Mouse (Mus musculus): Measurements from ENCODE around the gene Map3k11. TPM values are rescaled to one million over a fixed set of nuclear protein-coding genes. Genes with fewer than 3 reads are reported as not detected.
A peak's percentile ranks its signal among the peaks of the same experiment; 100 is the strongest.

Gene Map3k11
- total and polyA plus RNA-seq, 3 experiments: 22.5 to 38.3 TPM; not detected in 1

DNA sequence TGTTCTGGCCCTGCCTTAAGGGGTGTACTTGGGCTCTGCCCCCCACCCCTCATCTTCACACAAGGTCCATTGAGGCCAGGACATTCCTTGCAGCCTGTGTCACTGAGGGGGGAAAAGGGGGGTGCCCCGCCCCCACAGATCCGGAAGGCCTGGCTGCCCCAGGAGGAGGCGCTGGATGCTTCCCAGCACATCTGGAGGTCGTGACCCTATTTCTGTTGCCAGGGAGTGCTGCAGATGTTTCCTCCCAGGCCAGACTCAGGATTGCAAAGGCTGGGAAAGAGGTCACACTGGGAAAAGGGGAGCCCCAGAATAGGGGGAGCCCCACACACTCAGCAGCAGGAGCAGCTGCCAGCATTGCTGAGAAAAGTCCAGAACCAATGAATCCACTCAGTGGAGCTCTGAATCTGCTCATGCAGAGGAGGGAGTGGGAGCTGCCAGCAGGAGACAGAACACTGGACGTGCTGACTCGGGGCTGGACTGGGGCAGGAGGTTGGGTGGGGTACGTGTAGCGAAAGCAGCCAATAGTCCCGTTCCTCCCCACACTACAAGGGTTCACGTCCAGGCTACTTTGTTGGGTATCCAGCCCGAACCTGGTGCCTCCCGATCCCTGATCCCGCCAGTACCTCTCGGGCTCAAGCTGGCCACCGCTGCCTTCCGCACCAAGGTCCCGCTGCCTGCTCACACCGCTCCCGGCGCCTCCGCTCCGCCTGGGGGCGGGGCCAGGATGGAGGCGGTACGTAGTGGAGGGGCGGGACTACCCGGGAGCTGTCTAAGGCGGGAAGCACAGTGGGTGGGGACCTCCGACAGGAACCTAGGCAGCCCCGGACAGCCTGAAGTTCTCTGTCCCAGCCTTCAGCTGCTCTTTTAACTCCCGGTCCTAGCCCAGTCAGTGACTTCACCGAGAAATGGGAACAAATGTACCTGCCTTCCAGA is 25.3 kb upstream of the Map3k11 start, which contains the start of gene Sipa1 (continued):
- no peak for TF ChIP-seq ELF1 (IDR thresholded peaks at IDR 0.05; ENCODE audit: low read depth, low read length)
- TF ChIP-seq ZNF384 (IDR thresholded peaks at IDR 0.05; ENCODE audit: low read depth, low read length): no peak
- 0 out of 2 replicates have a peak, but pooled peaks have one; percentile 27 for TF ChIP-seq MXI1 (IDR thresholded peaks at IDR 0.05; ENCODE audit: low read depth, low read length)
- TF ChIP-seq RAD21 (IDR thresholded peaks at IDR 0.05; ENCODE audit: low read depth, low read length): no peak

DNA sequence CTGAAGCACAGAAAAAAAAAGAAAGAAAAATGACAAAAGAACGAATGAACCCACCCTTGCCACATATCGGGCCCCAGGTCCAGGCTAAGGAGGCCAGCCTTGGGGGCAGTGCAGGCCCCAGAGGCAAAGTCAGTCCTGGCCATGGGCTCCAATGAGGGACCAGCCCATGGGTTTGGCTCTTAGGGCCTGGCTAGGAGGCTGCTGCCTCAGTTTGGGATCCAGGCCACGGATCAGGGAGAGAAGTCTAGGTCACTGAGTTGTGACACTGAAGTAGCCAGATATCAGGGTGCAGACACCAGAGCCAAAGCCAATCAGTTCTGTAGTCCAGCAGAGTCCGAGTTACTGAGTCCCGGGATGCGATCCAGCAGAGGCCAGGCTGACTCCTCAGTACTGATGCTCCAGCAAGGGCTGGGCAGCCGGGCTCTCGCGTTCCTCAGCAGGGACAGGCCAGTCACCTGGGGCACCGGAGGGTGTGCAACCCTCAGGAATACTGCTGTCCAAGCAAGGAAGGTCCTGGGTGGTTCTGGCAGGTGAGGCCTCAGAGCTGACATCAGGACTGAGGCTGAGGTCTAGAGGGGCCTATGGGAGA is 23.8 kb upstream of the Map3k11 start:
- Histone ChIP-seq H3K4me3 (ENCODE audit: control insufficient read depth in 1 of 2, insufficient read depth in 1 of 2, low read depth in 2 of 2, low read length in 2 of 2) (no peak overlapping the region), H3K9ac (ENCODE audit: control insufficient read depth, low read depth, low read length, poor library complexity, severe bottlenecking) (no peak overlapping the region; the same call in 1 of the 2 replicates), H3K9me3 (replicated peaks; ENCODE audit: insufficient read depth, low read length) (no peaks in the 10 kb centered on the region), H3K27me3 (ENCODE audit: control insufficient read depth in 1 of 2, insufficient read depth in 2 of 2, low read length in 2 of 2) (no peaks in the 10 kb centered on the region), H3K36me3 (ENCODE audit: control insufficient read depth in 1 of 2, insufficient read depth in 2 of 2, low read length in 2 of 2) (peaks cover 0 to 21% of the 10 kb centered on the region in 2 experiments; a peak in 2 of 4 replicates), H3K27ac (ENCODE audit: control insufficient read depth, low read depth, low read length) (no peak overlapping the region), H3K79me2 (ENCODE audit: control insufficient read depth, insufficient read depth, low read length, poor library complexity) (no peaks in the 10 kb centered on the region; the same call in 1 of the 2 replicates), H3K4me1 (ENCODE audit: control insufficient read depth in 1 of 2, insufficient read depth in 2 of 2, low read length in 2 of 2) (peaks cover 1 to 34% of the 10 kb centered on the region in 2 experiments; a peak in 3 of 4 replicates)
- TF ChIP-seq CTCF (IDR thresholded peaks at IDR 0.05 in 2 of 3, conservative IDR thresholded peaks at IDR 0.05 in 1 of 3; ENCODE audit: control insufficient read depth in 1 of 3, insufficient read depth in 1 of 3, low read depth in 2 of 3, low read length in 3 of 3, poor library complexity in 1 of 3, severe bottlenecking in 1 of 3) (no peak), MAFK (IDR thresholded peaks at IDR 0.05; ENCODE audit: borderline replicate concordance, low read depth, low read length) (no peak), NRF1 (IDR thresholded peaks at IDR 0.05; ENCODE audit: insufficient read depth, low read depth, low read length, poor library complexity, severe bottlenecking) (no peak), CHD2 (IDR thresholded peaks at IDR 0.05; ENCODE audit: low read length) (no peak), MAX (IDR thresholded peaks at IDR 0.05; ENCODE audit: low read length) (no peak), CHD1 (IDR thresholded peaks at IDR 0.05; ENCODE audit: low read depth, low read length) (no peak), ZNF384 (IDR thresholded peaks at IDR 0.05; ENCODE audit: low read depth, low read length) (no peak), MYB (IDR thresholded peaks at IDR 0.05; ENCODE audit: low read depth, low read length) (no peak)
- DNase-seq (ENCODE audit: low read depth, low spot score): no peak

DNA sequence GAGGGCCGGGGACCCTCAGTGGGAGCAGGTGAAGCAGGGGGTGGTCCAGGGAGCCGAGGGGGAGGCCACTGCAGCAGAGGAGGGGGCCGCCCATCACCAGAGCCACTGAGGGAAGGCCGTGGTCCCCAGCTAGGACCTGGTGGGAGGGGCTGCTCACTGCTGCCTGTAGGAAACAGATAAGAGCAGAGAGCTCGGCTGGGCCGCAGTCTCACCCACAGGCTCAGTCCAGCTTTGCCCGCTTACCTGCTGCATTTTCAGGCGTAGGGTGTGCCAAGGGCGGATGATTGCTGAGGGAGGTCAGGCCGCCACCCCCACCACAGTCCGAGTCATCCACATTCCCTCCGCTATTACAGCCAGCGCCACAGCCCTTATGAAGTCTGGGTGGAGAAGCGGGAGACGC is 23.1 kb upstream of the Map3k11 start:
- no peaks in the 10 kb centered on the region; the same call in 1 of the 2 replicates for H3K79me2 ChIP-seq (ENCODE audit: control insufficient read depth, insufficient read depth, low read length, poor library complexity)
- H3K27ac ChIP-seq (ENCODE audit: control insufficient read depth, low read depth, low read length): peak overlapping the region; percentile 15; the same call in 1 of the 2 replicates
- H3K27me3 ChIP-seq (ENCODE audit: control insufficient read depth in 1 of 2, insufficient read depth in 2 of 2, low read length in 2 of 2): no peaks in the 10 kb centered on the region
- H3K9me3 ChIP-seq (replicated peaks; ENCODE audit: insufficient read depth, low read length): no peaks in the 10 kb centered on the region
- H3K4me1 ChIP-seq (ENCODE audit: control insufficient read depth in 1 of 2, insufficient read depth in 2 of 2, low read length in 2 of 2): peaks cover 1 to 34% of the 10 kb centered on the region in 2 experiments; a peak in 3 of 4 replicates
- peak; percentile 72 for DNase-seq (ENCODE audit: low read depth, low spot score)
- no peak overlapping the region for H3K4me3 ChIP-seq (ENCODE audit: control insufficient read depth in 1 of 2, insufficient read depth in 1 of 2, low read depth in 2 of 2, low read length in 2 of 2)
- peak overlapping the region; percentile 31; the same call in 1 of the 2 replicates for H3K9ac ChIP-seq (ENCODE audit: control insufficient read depth, low read depth, low read length, poor library complexity, severe bottlenecking)
- peaks cover 0 to 21% of the 10 kb centered on the region in 2 experiments; a peak in 3 of 4 replicates for H3K36me3 ChIP-seq (ENCODE audit: control insufficient read depth in 1 of 2, insufficient read depth in 2 of 2, low read length in 2 of 2)
- peak; percentile 77 for TF ChIP-seq TCF12 (IDR thresholded peaks at IDR 0.05; ENCODE audit: low read depth, low read length)
- no peak for TF ChIP-seq POLR2AphosphoS2 (IDR thresholded peaks at IDR 0.05; ENCODE audit: low read length)
- TF ChIP-seq GATA1 (IDR thresholded peaks at IDR 0.05; ENCODE audit: low read depth, low read length): peak; percentile 61; the same call in 1 of the 2 replicates
- TF ChIP-seq GABPA (IDR thresholded peaks at IDR 0.05; ENCODE audit: low read depth, low read length): no peak
- no peak for TF ChIP-seq CHD2 (IDR thresholded peaks at IDR 0.05; ENCODE audit: low read length)
- TF ChIP-seq EP300 (IDR thresholded peaks at IDR 0.05; ENCODE audit: low read depth in 1 of 2, low read length in 2 of 2): peak; percentile 28 to 68; a peak in 2 of 4 replicates
- TF ChIP-seq MYC (IDR thresholded peaks at IDR 0.05; ENCODE audit: low read depth, low read length): no peak
- TF ChIP-seq ZNF384 (IDR thresholded peaks at IDR 0.05; ENCODE audit: low read depth, low read length): no peak
- TF ChIP-seq BHLHE40 (IDR thresholded peaks at IDR 0.05; ENCODE audit: borderline replicate concordance, low read depth, low read length): no peak
- no peak for TF ChIP-seq JUND (IDR thresholded peaks at IDR 0.05; ENCODE audit: low read depth, low read length)
- TF ChIP-seq TBP (IDR thresholded peaks at IDR 0.05; ENCODE audit: low read depth, low read length): no peak
- no peak for TF ChIP-seq ZC3H11A (IDR thresholded peaks at IDR 0.05; ENCODE audit: low read depth, low read length)
- no peak for TF ChIP-seq ZKSCAN1 (IDR thresholded peaks at IDR 0.05; ENCODE audit: low read depth, low read length)
- no peak for TF ChIP-seq ELF1 (IDR thresholded peaks at IDR 0.05; ENCODE audit: low read depth, low read length)
- no peak for TF ChIP-seq MAFK (IDR thresholded peaks at IDR 0.05; ENCODE audit: borderline replicate concordance, low read depth, low read length)
- no peak for TF ChIP-seq ETS1 (IDR thresholded peaks at IDR 0.05; ENCODE audit: low read depth, low read length)
- peak; percentile 94 for TF ChIP-seq TAL1 (IDR thresholded peaks at IDR 0.05; ENCODE audit: low read length)
- TF ChIP-seq MXI1 (IDR thresholded peaks at IDR 0.05; ENCODE audit: low read depth, low read length): no peak
- TF ChIP-seq RAD21 (IDR thresholded peaks at IDR 0.05; ENCODE audit: low read depth, low read length): no peak
- TF ChIP-seq MAX (IDR thresholded peaks at IDR 0.05; ENCODE audit: low read length): no peak
- no peak for TF ChIP-seq CTCF (IDR thresholded peaks at IDR 0.05 in 2 of 3, conservative IDR thresholded peaks at IDR 0.05 in 1 of 3; ENCODE audit: control insufficient read depth in 1 of 3, insufficient read depth in 1 of 3, low read depth in 2 of 3, low read length in 3 of 3, poor library complexity in 1 of 3, severe bottlenecking in 1 of 3)
